Mouse (Mus musculus) stomach, postnatal 0 days (tissue): Measurements from ENCODE around the gene Gabrb2.

Source experiments
- CTCF ChIP-seq: IDR thresholded peaks from 2 replicates; pipeline ENCODE4 v1.5.1; 2016; ENCODE audit warnings: antibody characterized with exemption, low read depth, mild to moderate bottlenecking, moderate library complexity
- EP300 ChIP-seq: optimal IDR thresholded peaks from 2 replicates; pipeline ENCODE3; 2016; ENCODE audit warnings: antibody characterized with exemption

GRCm38 (mm10) chr11:42621109-42621508 lies 201.6 kb downstream of the Gabrb2 start:
- TF ChIP-seq EP300 (no peak), CTCF (no peak)
